Mouse (Mus musculus) kidney, adult 2 months (tissue): ENCODE measurements around the gene Nr1h4.

Source experiments
- CTCF ChIP-seq: fragments of 200-500 bp; conservative IDR thresholded peaks from 2 replicates; pipeline ENCODE4 v1.5.1; 2011; ENCODE audit warnings: low read depth, mild to moderate bottlenecking, control low read depth, low read length, moderate library complexity, mixed read lengths; ENCODE audit not compliant: insufficient read depth, insufficient read length
- POLR2A ChIP-seq: fragments of 200-500 bp; IDR thresholded peaks from one replicate; pipeline ENCODE4 v1.6.1; 2011; ENCODE audit warnings: low read depth, low read length, control low read depth

DNA sequence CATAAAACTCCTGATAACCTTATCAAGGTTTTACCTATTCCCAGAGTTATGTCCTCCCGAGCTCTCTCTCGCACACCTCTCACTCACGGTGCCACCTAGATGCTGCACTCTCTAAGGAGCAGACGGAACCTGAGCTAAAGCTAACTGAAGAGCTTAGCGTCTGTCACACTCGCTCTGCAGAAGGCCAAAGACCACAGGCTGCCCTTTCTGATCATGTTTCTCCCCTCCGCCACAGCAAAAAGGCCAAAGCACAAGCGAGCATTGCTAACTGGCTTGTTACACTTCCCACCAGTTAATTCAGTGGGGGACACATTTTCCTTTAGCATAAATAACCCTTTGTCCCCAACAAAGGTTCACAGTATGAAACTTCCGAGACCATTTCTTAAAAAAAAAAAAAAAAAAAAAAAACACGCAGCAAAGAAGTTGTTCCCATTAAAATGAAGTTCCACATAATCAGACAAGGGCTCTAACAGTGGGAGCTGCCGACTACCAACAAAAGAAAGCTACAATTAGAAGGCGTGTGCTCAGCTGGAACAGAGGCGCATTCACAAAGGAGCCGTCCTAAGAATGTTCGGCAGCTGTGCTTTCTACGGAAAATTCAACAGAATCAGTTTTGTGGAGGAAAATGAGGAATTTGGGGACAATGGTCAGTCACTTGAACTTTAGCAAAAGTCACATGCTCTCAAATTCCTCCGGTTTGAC, 98.7 kb downstream of the Nr1h4 start:
- TF ChIP-seq CTCF (no peak), POLR2A (no peak)
